Mouse (Mus musculus) CH12.LX (cell line): Measurements from ENCODE around the gene Il13ra1. TPM values are rescaled to one million over a fixed set of nuclear protein-coding genes. Genes with fewer than 3 reads are reported as not detected.

Experiments used
- DNase-seq: peaks from one replicate; pipeline ENCODE4 v3.0.0-alpha.2; 2013; ENCODE audit errors: extremely low read depth
- H3K27ac ChIP-seq: 2 replicates; pipeline ENCODE4 v1.5.1; 2012; ENCODE audit warnings: low read depth, mild to moderate bottlenecking, control low read depth, moderate library complexity; ENCODE audit not compliant: insufficient read depth
- H3K27me3 ChIP-seq: replicated peaks from 2 replicates; pipeline ENCODE3; 2012; ENCODE audit warnings: inconsistent platforms
- H3K36me3 ChIP-seq, 2 experiments: replicated peaks in 1 of 2; 2 replicates each; pipeline versions ENCODE3 to v1.6.1; 2012; ENCODE audit warnings: inconsistent platforms in 1 of 2, low read length in 1 of 2, mild to moderate bottlenecking in 1 of 2, mixed read lengths in 1 of 2, moderate library complexity in 1 of 2; ENCODE audit not compliant: control insufficient read depth in 1 of 2, insufficient read depth in 1 of 2
- H3K4me1 ChIP-seq, 2 experiments: 2 replicates each; pipeline ENCODE4 v1.6.1; 2012; ENCODE audit warnings: inconsistent platforms in 1 of 2, moderate library complexity in 1 of 2; ENCODE audit not compliant: insufficient read depth in 2 of 2, control insufficient read depth in 1 of 2
- H3K4me2 ChIP-seq: 2 replicates; pipeline ENCODE4 v1.6.1; 2012; ENCODE audit warnings: low read depth, mild to moderate bottlenecking, control low read depth; ENCODE audit not compliant: poor library complexity, insufficient read depth, severe bottlenecking
- H3K4me3 ChIP-seq, 3 experiments: fragments of 150-350 bp in 1 of 3; sonication (generic) in 1 of 3; replicated peaks in 1 of 3; 2 replicates each; pipeline versions ENCODE3 to v1.5.1; 2011 to 2012; ENCODE audit warnings: low read depth in 2 of 3, low read length in 2 of 3, mild to moderate bottlenecking in 2 of 3, moderate library complexity in 2 of 3, control low read depth in 1 of 3, improper control_type of control experiment in 1 of 3, inconsistent platforms in 1 of 3, mixed read lengths in 1 of 3; ENCODE audit not compliant: poor library complexity in 1 of 3
- H3K79me2 ChIP-seq: replicated peaks from 2 replicates; pipeline ENCODE4 v1.6.1; 2012; ENCODE audit warnings: mild to moderate bottlenecking, moderate library complexity; ENCODE audit not compliant: control insufficient read depth, poor library complexity, insufficient read depth, severe bottlenecking; ENCODE audit errors: extremely low read depth
- H3K9ac ChIP-seq: 2 replicates; pipeline ENCODE4 v1.6.1; 2012; ENCODE audit warnings: low read depth, mild to moderate bottlenecking, control low read depth, moderate library complexity; ENCODE audit not compliant: insufficient read depth
- H3K9me3 ChIP-seq: replicated peaks from 2 replicates; pipeline ENCODE3; 2012; ENCODE audit warnings: low read length, inconsistent platforms, mixed read lengths
- EP300 ChIP-seq: IDR thresholded peaks from 2 replicates; pipeline ENCODE4 v1.6.1; 2011; ENCODE audit warnings: low read length, improper control_type of control experiment
- ETS1 ChIP-seq: conservative IDR thresholded peaks from 2 replicates; pipeline ENCODE4 v1.6.1; 2012; ENCODE audit warnings: low read depth, mild to moderate bottlenecking, inconsistent platforms, low read length, improper control_type of control experiment, moderate library complexity
- GABPA ChIP-seq: IDR thresholded peaks from 2 replicates; pipeline ENCODE4 v1.6.1; 2012; ENCODE audit warnings: low read depth, low read length, improper control_type of control experiment, inconsistent platforms; ENCODE audit not compliant: insufficient replicate concordance
- HCFC1 ChIP-seq: IDR thresholded peaks from 2 replicates; pipeline ENCODE4 v1.6.1; 2012; ENCODE audit warnings: low read depth, mild to moderate bottlenecking, inconsistent platforms, low read length, improper control_type of control experiment
- IRF4 ChIP-seq: IDR thresholded peaks from 2 replicates; pipeline ENCODE4 v1.6.1; 2014; ENCODE audit warnings: low read depth, mild to moderate bottlenecking, inconsistent platforms, low read length, improper control_type of control experiment
- JUN ChIP-seq: IDR thresholded peaks from 2 replicates; pipeline ENCODE4 v1.6.1; 2011; ENCODE audit warnings: low read depth, mild to moderate bottlenecking, low read length, improper control_type of control experiment, moderate library complexity; ENCODE audit not compliant: insufficient read depth
- JUND ChIP-seq: conservative IDR thresholded peaks from 2 replicates; pipeline ENCODE4 v1.6.1; 2011; ENCODE audit warnings: low read depth, low read length, improper control_type of control experiment
- KAT2A ChIP-seq: IDR thresholded peaks from 2 replicates; pipeline ENCODE4 v1.6.1; 2012; ENCODE audit warnings: low read length, improper control_type of control experiment, inconsistent platforms; ENCODE audit not compliant: insufficient replicate concordance
- MYC ChIP-seq: IDR thresholded peaks from 2 replicates; pipeline ENCODE4 v1.6.1; 2011; ENCODE audit warnings: low read depth, mild to moderate bottlenecking, improper control_type of control experiment, low read length
- PAX5 ChIP-seq: IDR thresholded peaks from 2 replicates; pipeline ENCODE4 v1.6.1; 2012; ENCODE audit warnings: low read length, inconsistent platforms, mixed read lengths
- POLR2AphosphoS2 ChIP-seq: IDR thresholded peaks from 2 replicates; pipeline ENCODE4 v1.6.1; 2011; ENCODE audit warnings: low read depth, low read length, improper control_type of control experiment
- RAD21 ChIP-seq: IDR thresholded peaks from 2 replicates; pipeline ENCODE4 v1.6.1; 2011; ENCODE audit warnings: low read depth, mild to moderate bottlenecking, low read length, improper control_type of control experiment, moderate library complexity
- SMC3 ChIP-seq: IDR thresholded peaks from 2 replicates; pipeline ENCODE4 v1.6.1; 2011; ENCODE audit warnings: low read depth, low read length, improper control_type of control experiment
- TBP ChIP-seq: conservative IDR thresholded peaks from 2 replicates; pipeline ENCODE4 v1.6.1; 2011; ENCODE audit warnings: low read depth, low read length, improper control_type of control experiment
- TCF12 ChIP-seq: IDR thresholded peaks from 2 replicates; pipeline ENCODE4 v1.6.1; 2014; ENCODE audit warnings: low read depth, mild to moderate bottlenecking, inconsistent platforms, low read length, improper control_type of control experiment
- ZKSCAN1 ChIP-seq: IDR thresholded peaks from 2 replicates; pipeline ENCODE4 v1.6.1; 2012; ENCODE audit warnings: low read depth, inconsistent platforms, low read length, improper control_type of control experiment, borderline replicate concordance
- ZMIZ1 ChIP-seq: IDR thresholded peaks from 2 replicates; pipeline ENCODE4 v1.6.1; 2012; ENCODE audit warnings: low read depth, mild to moderate bottlenecking, inconsistent platforms, low read length, improper control_type of control experiment
- ZNF384 ChIP-seq: IDR thresholded peaks from 2 replicates; pipeline ENCODE4 v1.6.1; 2012; ENCODE audit warnings: low read depth, low read length, improper control_type of control experiment, inconsistent platforms
- dilution Hi-C: fragments of 300-500 bp; cut with MboI; formaldehyde crosslinking; loops from 2 replicates; pipeline ENCODE4 v1.14.3; 2020; ENCODE audit warnings: low sequenced_read_pairs; ENCODE audit not compliant: extremely low pct_unique_long_range_greater_than_20kb, extremely low pct_ligation_motif_present
- in situ Hi-C: fragments of 300-500 bp; cut with MboI; formaldehyde crosslinking; loops from 3 replicates; pipeline ENCODE4 v1.14.3; 2019; ENCODE audit warnings: low sequenced_read_pairs, low pct_ligation_motif_present, low pct_unique_long_range_greater_than_20kb, mixed read lengths
- polyA plus RNA-seq: library from polyadenylated mRNA; unstranded; fragments of >175 nt; gene quantifications from 2 replicates; pipeline ENCODE4 v1.2.1, GENCODE M21; 2012; ENCODE audit warnings: low read depth; ENCODE audit not compliant: insufficient read length
- total RNA-seq, 2 experiments: library from RNA; depleted of rRNA; stranded (reverse); fragments of 300-350 nt in 1 of 2; fragments of >200 nt in 1 of 2; gene quantifications; 2 replicates each; pipeline ENCODE4 v1.2.3; 2012 to 2014

Il13ra1 gene
- total and polyA plus RNA-seq, 3 experiments, result 0.21 to 1.6 (median 0.59) TPM

DNA sequence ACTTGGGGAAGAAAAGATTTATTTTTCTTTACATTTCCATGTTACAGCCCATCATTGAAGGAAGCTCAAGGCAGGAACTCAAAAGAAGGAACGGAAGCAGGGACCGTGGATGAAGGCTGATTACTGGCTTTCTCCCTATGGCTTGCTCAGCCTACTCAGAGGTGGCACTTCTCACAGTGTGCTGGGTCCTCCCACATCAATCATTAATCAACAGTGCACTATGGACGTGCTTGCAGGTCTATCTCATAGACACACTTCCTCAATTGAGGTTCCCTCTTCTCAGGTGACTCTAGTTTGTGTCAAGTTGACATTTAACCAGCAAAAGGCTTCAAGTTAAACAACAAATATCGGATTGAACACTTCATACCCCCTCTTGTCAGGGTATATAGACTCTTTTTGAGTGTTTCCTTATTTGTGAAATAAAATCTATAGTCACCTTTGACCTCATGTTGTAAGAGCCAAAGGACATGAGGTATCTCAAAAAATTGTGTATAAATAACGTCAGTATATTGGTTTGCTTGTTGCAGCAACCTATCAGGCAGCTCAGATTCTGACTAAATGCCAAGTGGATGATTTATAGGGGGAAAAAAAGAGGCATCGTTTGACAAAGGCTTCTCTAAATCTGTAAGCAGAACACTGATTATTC lies 30.2 kb downstream of the Il13ra1 start:
- dilution Hi-C loops, result no loop called here
- Histone ChIP-seq H3K27me3 (no peaks in the 10 kb centered on the region), H3K4me2 (no peak overlapping the region), H3K9me3 (no peaks in the 10 kb centered on the region), H3K4me3 (no peak overlapping the region), H3K79me2 (no peaks in the 10 kb centered on the region), H3K36me3 (no peaks in the 10 kb centered on the region), H3K4me1 (no peaks in the 10 kb centered on the region; a peak in 1 of 4 replicates), H3K27ac (no peak overlapping the region), H3K9ac (no peak overlapping the region)
- DNase-seq, result no peak
- no peak for TF ChIP-seq JUND
- TF ChIP-seq IRF4, result no peak
- TF ChIP-seq POLR2AphosphoS2, result no peak
- no peak for TF ChIP-seq HCFC1
- no peak for TF ChIP-seq JUN
- no peak for TF ChIP-seq ETS1
- TF ChIP-seq RAD21, result no peak
- no peak for TF ChIP-seq GABPA
- TF ChIP-seq ZNF384, result no peak
- TF ChIP-seq TBP, result no peak
- no peak for TF ChIP-seq KAT2A
- no peak for TF ChIP-seq EP300
- no peak for TF ChIP-seq MYC
- no peak for TF ChIP-seq TCF12
- TF ChIP-seq ZMIZ1, result no peak
- in situ Hi-C loops, result no loop called here

- no peaks in the 10 kb centered on the region for H3K36me3 ChIP-seq
- H3K9ac ChIP-seq, result no peak overlapping the region
- no peaks in the 10 kb centered on the region for H3K4me1 ChIP-seq
- no peak overlapping the region for H3K4me2 ChIP-seq
- no peak overlapping the region for H3K27ac ChIP-seq
- dilution Hi-C loops (no loop called here), in situ Hi-C loops (no loop called here)
- no peak overlapping the region for H3K4me3 ChIP-seq
- H3K79me2 ChIP-seq, result no peaks in the 10 kb centered on the region
- H3K9me3 ChIP-seq, result no peaks in the 10 kb centered on the region
- no peaks in the 10 kb centered on the region for H3K27me3 ChIP-seq
- TF ChIP-seq PAX5, result no peak
- no peak for TF ChIP-seq ETS1
- TF ChIP-seq ZKSCAN1, result no peak
- TF ChIP-seq SMC3, result no peak
- DNase-seq, result no peak
Observed at GRCm38 (mm10) chrX:36146746-36147145, 34.8 kb downstream of the Il13ra1 start.
